Mouse (Mus musculus): ENCODE results near the gene Gm3164. TPM values are rescaled to one million over a fixed set of nuclear protein-coding genes. Genes with fewer than 3 reads are reported as not detected.
"Not testable (repeated sequence)": the region's sequence is repeated elsewhere in the genome, so short reads cannot be mapped to it uniquely, and the experiment has no call there.

Gm3164 gene
- total and polyA plus RNA-seq, 3 experiments = not detected

GRCm38 (mm10) chr14:4409939-4410338 lies 5.3 kb upstream of the Gm3164 start:
- not testable (repeated sequence) for H3K27me3 ChIP-seq (ENCODE audit: insufficient read depth, low read length); ATAC-seq (ENCODE audit: extremely low read depth, insufficient number of reproducible peaks, low FRiP score, poor library complexity, severe bottlenecking); H3K9me3 ChIP-seq (replicated peaks); H3K4me3 ChIP-seq (ENCODE audit: low read depth, low read length); DNase-seq (ENCODE audit: low spot score); H3K4me1 ChIP-seq (ENCODE audit: insufficient read depth, low read depth, low read length); H3K36me3 ChIP-seq (replicated peaks)

DNA sequence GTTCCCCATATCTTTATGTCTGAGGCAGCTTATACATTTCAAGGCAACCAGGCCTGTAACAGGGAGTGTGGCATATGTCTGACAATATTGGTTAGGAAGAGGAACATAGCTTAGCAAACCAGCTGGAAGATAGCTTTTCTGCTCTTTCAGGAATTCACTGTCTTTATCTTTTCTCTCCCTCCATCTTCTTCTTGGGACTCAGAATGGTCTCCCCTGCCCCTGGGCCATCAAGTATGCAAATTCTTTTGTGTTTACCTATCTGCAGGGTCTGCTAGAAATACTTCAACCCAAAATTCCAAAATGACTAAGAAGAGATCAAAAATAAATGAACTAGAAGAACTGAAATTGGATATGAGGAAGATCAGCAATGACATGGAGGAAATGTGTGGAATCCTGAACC lies 15.4 kb downstream of the Gm3164 start, which contains the start of gene Gm3173:
Gene Gm3173, plus strand, starts transcription at position 301 of the 400 bp plus-strand sequence.
- H3K4me1 ChIP-seq (ENCODE audit: insufficient read depth, low read depth, low read length); H3K36me3 ChIP-seq (replicated peaks); H3K27me3 ChIP-seq (ENCODE audit: insufficient read depth, low read length); ATAC-seq (ENCODE audit: extremely low read depth, insufficient number of reproducible peaks, low FRiP score, poor library complexity, severe bottlenecking); DNase-seq (ENCODE audit: low spot score); H3K9me3 ChIP-seq (replicated peaks); H3K4me3 ChIP-seq (ENCODE audit: low read depth, low read length): not testable (repeated sequence)

- H3K4me3 ChIP-seq (ENCODE audit: low read depth, low read length); H3K36me3 ChIP-seq (replicated peaks); DNase-seq (ENCODE audit: low spot score); H3K4me1 ChIP-seq (ENCODE audit: insufficient read depth, low read depth, low read length); ATAC-seq (ENCODE audit: extremely low read depth, insufficient number of reproducible peaks, low FRiP score, poor library complexity, severe bottlenecking); H3K27me3 ChIP-seq (ENCODE audit: insufficient read depth, low read length); H3K9me3 ChIP-seq (replicated peaks): not testable (repeated sequence)
These were observed 66.2 kb downstream of the Gm3164 start, which contains the start of gene Gm3182 for GRCm38 (mm10) chr14:4481445-4481844. Gene Gm3182 (plus strand): TSS chr14:4481745.

Other genes with a start within 250 kb of the Gm3164 start
- gene Gm2974, start 232.9 kb upstream of the Gm3164 start, total RNA-seq (2014; fragmentation: Nextera tagmentation) = not detected in 2 replicates
- not detected in 2 replicates for gene Gm2974, start 232.9 kb upstream of the Gm3164 start, total RNA-seq (2017)
- gene Gm2974, start 232.9 kb upstream of the Gm3164 start, polyA plus RNA-seq (2012) = not detected in 2 replicates
- not detected in 2 replicates for gene Gm3138, start 165.8 kb upstream of the Gm3164 start, total RNA-seq (2014; fragmentation: Nextera tagmentation)
- gene Gm3138, start 165.8 kb upstream of the Gm3164 start, total RNA-seq (2017) = 0.11 TPM in 1 of 2 replicates, not detected in the other
- gene Gm3138, start 165.8 kb upstream of the Gm3164 start, polyA plus RNA-seq (2012) = not detected in 2 replicates
- not detected in 2 replicates for gene Gm3149, start 98.2 kb upstream of the Gm3164 start, total RNA-seq (2014; fragmentation: Nextera tagmentation)
- not detected in 2 replicates for gene Gm3149, start 98.2 kb upstream of the Gm3164 start, total RNA-seq (2017)
- gene Gm3149, start 98.2 kb upstream of the Gm3164 start, polyA plus RNA-seq (2012) = not detected in 2 replicates
- not detected in 2 replicates for gene 2610042L04Rik, start 80.7 kb upstream of the Gm3164 start, total RNA-seq (2014; fragmentation: Nextera tagmentation)
- 0.44 TPM in 1 of 2 replicates, not detected in the other for gene 2610042L04Rik, start 80.7 kb upstream of the Gm3164 start, total RNA-seq (2017)
- gene 2610042L04Rik, start 80.7 kb upstream of the Gm3164 start, polyA plus RNA-seq (2012) = not detected in 2 replicates
- gene Gm3159, start 17.9 kb upstream of the Gm3164 start, total RNA-seq (2014; fragmentation: Nextera tagmentation) = not detected in 2 replicates
- gene Gm3159, start 17.9 kb upstream of the Gm3164 start, total RNA-seq (2017) = 0.17 and 0.44 TPM in 2 replicates
- not detected in 2 replicates for gene Gm3159, start 17.9 kb upstream of the Gm3164 start, polyA plus RNA-seq (2012)
- not detected in 2 replicates for gene Gm3173, start 15.5 kb downstream of the Gm3164 start, total RNA-seq (2014; fragmentation: Nextera tagmentation)
- not detected in 2 replicates for gene Gm3173, start 15.5 kb downstream of the Gm3164 start, total RNA-seq (2017)
- gene Gm3173, start 15.5 kb downstream of the Gm3164 start, polyA plus RNA-seq (2012) = not detected in 2 replicates
- gene Gm3182, start 66.3 kb downstream of the Gm3164 start, total RNA-seq (2014; fragmentation: Nextera tagmentation) = not detected in 2 replicates
- 0.49 TPM in 1 of 2 replicates, not detected in the other for gene Gm3182, start 66.3 kb downstream of the Gm3164 start, total RNA-seq (2017)
- gene Gm3182, start 66.3 kb downstream of the Gm3164 start, polyA plus RNA-seq (2012) = not detected in 2 replicates
- gene Gm3047, start 140.0 kb downstream of the Gm3164 start, total RNA-seq (2014; fragmentation: Nextera tagmentation) = not detected in 2 replicates
- not detected in 2 replicates for gene Gm3047, start 140.0 kb downstream of the Gm3164 start, total RNA-seq (2017)
- not detected in 2 replicates for gene Gm3047, start 140.0 kb downstream of the Gm3164 start, polyA plus RNA-seq (2012)
- not detected in 2 replicates for gene Gm8159, start 216.9 kb downstream of the Gm3164 start, total RNA-seq (2014; fragmentation: Nextera tagmentation)
- 0.17 TPM in 1 of 2 replicates, not detected in the other for gene Gm8159, start 216.9 kb downstream of the Gm3164 start, total RNA-seq (2017)
- not detected in 2 replicates for gene Gm8159, start 216.9 kb downstream of the Gm3164 start, polyA plus RNA-seq (2012)
- gene Gm3239, start 248.7 kb downstream of the Gm3164 start, total RNA-seq (2014; fragmentation: Nextera tagmentation) = not detected in 2 replicates
- gene Gm3239, start 248.7 kb downstream of the Gm3164 start, total RNA-seq (2017) = 0.05 TPM in 1 of 2 replicates, not detected in the other
- gene Gm3239, start 248.7 kb downstream of the Gm3164 start, polyA plus RNA-seq (2012) = not detected in 2 replicates